Mouse (Mus musculus): ENCODE data around the gene Mogat2.

GRCm38 (mm10) chr7:99179271-99179670 is 59.1 kb downstream of the Mogat2 start:
- TF ChIP-seq CTCF (IDR thresholded peaks at IDR 0.05) (no peak), EP300 (IDR thresholded peaks at IDR 0.05) (no peak)
